Mouse (Mus musculus): ENCODE measurements around the gene Lrrn4. TPM values are rescaled to one million over a fixed set of nuclear protein-coding genes. Genes with fewer than 3 reads are reported as not detected.

The Lrrn4 gene
- polyA plus RNA-seq, 1 experiment = not detected

- TF ChIP-seq CTCF (IDR thresholded peaks at IDR 0.05; ENCODE audit: insufficient read depth, low read depth, low read length) (no peak), POLR2A (IDR thresholded peaks at IDR 0.05; ENCODE audit: insufficient read depth, low read depth, low read length) (no peak)
- Histone ChIP-seq H3K27ac (ENCODE audit: insufficient read depth, low read depth, low read length) (no peak overlapping the region), H3K4me1 (ENCODE audit: control insufficient read depth, insufficient read depth, low read length) (peaks cover 9% of the 10 kb centered on the region), H3K4me3 (ENCODE audit: insufficient read depth, low read depth, low read length) (peak overlapping the region; percentile 47)
- under 1% methylated on average over 58 of the region's 58 CpGs for WGBS
Measured at GRCm38 (mm10) chr2:132879261-132880044, 1.2 kb downstream of the Lrrn4 start.

DNA sequence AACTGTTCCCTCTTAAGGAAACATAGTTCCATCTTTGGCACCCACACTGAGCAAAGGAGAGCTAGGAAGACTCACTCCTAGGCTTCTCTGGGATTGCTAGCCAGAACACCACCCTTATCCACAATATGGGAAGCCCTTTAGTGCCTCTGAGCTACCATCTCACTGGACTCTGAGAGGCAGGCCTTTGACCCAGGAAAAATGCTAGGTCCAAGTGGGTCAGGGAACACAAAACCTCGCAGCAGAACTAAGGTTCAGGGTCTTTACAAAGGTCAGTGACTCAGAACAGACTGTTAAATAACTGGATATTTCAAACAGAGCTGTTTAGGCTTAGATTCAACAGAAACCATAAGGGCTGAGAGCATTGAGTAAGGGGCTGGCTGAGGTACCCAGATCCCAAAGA is 3.7 kb downstream of the Lrrn4 start:
- Histone ChIP-seq H3K4me3 (ENCODE audit: insufficient read depth, low read depth, low read length) (no peak overlapping the region), H3K27ac (ENCODE audit: insufficient read depth, low read depth, low read length) (no peak overlapping the region), H3K4me1 (ENCODE audit: control insufficient read depth, insufficient read depth, low read length) (peaks cover 9% of the 10 kb centered on the region)
- 68% methylated on average over 1 of the region's 1 CpGs for WGBS
- TF ChIP-seq POLR2A (IDR thresholded peaks at IDR 0.05; ENCODE audit: insufficient read depth, low read depth, low read length) (no peak), CTCF (IDR thresholded peaks at IDR 0.05; ENCODE audit: insufficient read depth, low read depth, low read length) (no peak)

- WGBS = 70% methylated on average over 10 of the region's 10 CpGs
- Histone ChIP-seq H3K27ac (ENCODE audit: insufficient read depth, low read depth, low read length) (no peak overlapping the region), H3K4me1 (ENCODE audit: control insufficient read depth, insufficient read depth, low read length) (no peaks in the 10 kb centered on the region), H3K4me3 (ENCODE audit: insufficient read depth, low read depth, low read length) (no peak overlapping the region)
- TF ChIP-seq POLR2A (IDR thresholded peaks at IDR 0.05; ENCODE audit: insufficient read depth, low read depth, low read length) = no peak
- no peak for TF ChIP-seq CTCF (IDR thresholded peaks at IDR 0.05; ENCODE audit: insufficient read depth, low read depth, low read length)
Measured at GRCm38 (mm10) chr2:132873657-132874326, 6.9 kb downstream of the Lrrn4 start.

DNA sequence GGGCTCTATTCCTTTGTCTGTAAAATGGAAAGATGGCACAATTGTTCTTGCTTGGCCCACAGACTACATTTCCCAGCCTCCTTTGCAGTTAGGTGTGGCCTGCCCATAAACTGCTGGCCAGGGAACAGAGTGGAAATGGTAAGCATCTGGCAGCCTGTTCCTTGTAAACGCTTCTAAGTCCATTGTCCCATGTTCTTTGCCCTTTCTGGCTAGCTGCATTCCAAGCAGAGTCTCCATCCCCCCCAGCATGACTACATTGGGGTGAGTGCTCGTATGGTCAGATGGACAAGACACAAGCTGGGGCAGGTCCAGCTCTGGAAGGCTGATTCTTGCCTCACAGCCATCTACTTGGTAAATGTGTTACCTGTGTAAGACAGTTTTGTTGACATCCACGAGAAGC is 9.0 kb downstream of the Lrrn4 start:
- TF ChIP-seq POLR2A (IDR thresholded peaks at IDR 0.05; ENCODE audit: insufficient read depth, low read depth, low read length) (no peak), CTCF (IDR thresholded peaks at IDR 0.05; ENCODE audit: insufficient read depth, low read depth, low read length) (no peak)
- Histone ChIP-seq H3K27ac (ENCODE audit: insufficient read depth, low read depth, low read length) (no peak overlapping the region), H3K4me1 (ENCODE audit: control insufficient read depth, insufficient read depth, low read length) (no peaks in the 10 kb centered on the region), H3K4me3 (ENCODE audit: insufficient read depth, low read depth, low read length) (no peak overlapping the region)
- WGBS = 63% methylated on average over 3 of the region's 3 CpGs

DNA sequence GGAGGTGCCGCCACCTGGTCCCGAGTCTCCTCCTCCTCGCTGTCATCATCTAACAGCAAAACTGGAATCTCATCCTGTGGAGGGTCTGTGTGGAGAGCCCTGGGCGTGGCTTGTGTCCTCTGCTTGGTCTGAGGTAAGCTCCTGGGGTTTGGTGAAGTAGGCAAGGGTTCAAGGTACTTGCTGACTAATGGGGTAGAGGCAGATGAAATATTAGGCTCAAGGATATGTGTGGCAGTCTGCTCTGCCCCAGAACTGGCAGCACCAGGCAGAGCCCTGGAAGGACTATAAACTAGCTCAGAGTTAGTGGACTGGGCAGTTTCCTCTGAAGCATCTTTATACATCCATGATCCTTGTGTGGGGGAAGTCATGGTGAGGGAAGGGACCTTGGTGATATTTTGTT is 10.4 kb downstream of the Lrrn4 start:
- WGBS = 81% methylated on average over 4 of the region's 4 CpGs
- Histone ChIP-seq H3K4me1 (ENCODE audit: control insufficient read depth, insufficient read depth, low read length) (no peaks in the 10 kb centered on the region), H3K27ac (ENCODE audit: insufficient read depth, low read depth, low read length) (no peak overlapping the region), H3K4me3 (ENCODE audit: insufficient read depth, low read depth, low read length) (no peak overlapping the region)
- no peak for TF ChIP-seq CTCF (IDR thresholded peaks at IDR 0.05; ENCODE audit: insufficient read depth, low read depth, low read length)
- no peak for TF ChIP-seq POLR2A (IDR thresholded peaks at IDR 0.05; ENCODE audit: insufficient read depth, low read depth, low read length)

GRCm38 (mm10) chr2:132869682-132870081 is 11.0 kb downstream of the Lrrn4 start:
- WGBS = 89% methylated on average over 5 of the region's 5 CpGs
- Histone ChIP-seq H3K27ac (ENCODE audit: insufficient read depth, low read depth, low read length) (no peak overlapping the region), H3K4me3 (ENCODE audit: insufficient read depth, low read depth, low read length) (no peak overlapping the region), H3K4me1 (ENCODE audit: control insufficient read depth, insufficient read depth, low read length) (no peaks in the 10 kb centered on the region)
- no peak for TF ChIP-seq CTCF (IDR thresholded peaks at IDR 0.05; ENCODE audit: insufficient read depth, low read depth, low read length)
- TF ChIP-seq POLR2A (IDR thresholded peaks at IDR 0.05; ENCODE audit: insufficient read depth, low read depth, low read length) = no peak

GRCm38 (mm10) chr2:132867521-132867920 is 13.2 kb downstream of the Lrrn4 start:
- Histone ChIP-seq H3K4me1 (ENCODE audit: control insufficient read depth, insufficient read depth, low read length) (no peaks in the 10 kb centered on the region), H3K4me3 (ENCODE audit: insufficient read depth, low read depth, low read length) (no peak overlapping the region), H3K27ac (ENCODE audit: insufficient read depth, low read depth, low read length) (no peak overlapping the region)
- WGBS = 82% methylated on average over 5 of the region's 5 CpGs
- TF ChIP-seq CTCF (IDR thresholded peaks at IDR 0.05; ENCODE audit: insufficient read depth, low read depth, low read length) (no peak), POLR2A (IDR thresholded peaks at IDR 0.05; ENCODE audit: insufficient read depth, low read depth, low read length) (no peak)

- WGBS = 91% methylated on average over 2 of the region's 2 CpGs
- no peak for TF ChIP-seq POLR2A (IDR thresholded peaks at IDR 0.05; ENCODE audit: insufficient read depth, low read depth, low read length)
- TF ChIP-seq CTCF (IDR thresholded peaks at IDR 0.05; ENCODE audit: insufficient read depth, low read depth, low read length) = no peak
- Histone ChIP-seq H3K4me3 (ENCODE audit: insufficient read depth, low read depth, low read length) (no peak overlapping the region), H3K4me1 (ENCODE audit: control insufficient read depth, insufficient read depth, low read length) (no peaks in the 10 kb centered on the region), H3K27ac (ENCODE audit: insufficient read depth, low read depth, low read length) (no peak overlapping the region)
Measured at GRCm38 (mm10) chr2:132863325-132863724, 17.4 kb downstream of the Lrrn4 start.

DNA sequence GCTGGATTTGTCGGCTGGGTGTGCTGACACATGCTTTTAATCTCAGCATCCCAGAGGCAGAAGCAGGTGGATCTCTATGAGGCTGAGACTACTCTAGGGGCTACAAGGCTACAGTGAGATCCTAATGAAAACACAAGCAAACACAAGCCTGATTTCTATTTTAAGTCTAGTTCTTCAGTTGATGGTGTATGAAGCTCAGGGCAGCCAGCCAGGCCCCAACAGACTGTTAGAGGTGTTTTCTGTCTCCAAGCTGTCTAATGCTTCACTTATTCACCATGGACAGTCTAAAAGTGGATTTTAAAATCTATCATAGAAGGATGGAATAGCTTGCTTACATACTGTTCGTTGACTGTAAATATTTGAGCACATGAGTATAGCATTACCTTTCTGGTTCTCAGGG is 19.2 kb downstream of the Lrrn4 start:
- 83% methylated on average over 2 of the region's 2 CpGs for WGBS
- H3K4me3 ChIP-seq (ENCODE audit: insufficient read depth, low read depth, low read length) = no peak overlapping the region
- H3K4me1 ChIP-seq (ENCODE audit: control insufficient read depth, insufficient read depth, low read length) = no peaks in the 10 kb centered on the region
- TF ChIP-seq POLR2A (IDR thresholded peaks at IDR 0.05; ENCODE audit: insufficient read depth, low read depth, low read length) (no peak), CTCF (IDR thresholded peaks at IDR 0.05; ENCODE audit: insufficient read depth, low read depth, low read length) (no peak)
- H3K27ac ChIP-seq (ENCODE audit: insufficient read depth, low read depth, low read length) = no peak overlapping the region

All from olfactory bulb, adult 2 months (tissue).